Mouse (Mus musculus) spleen, postnatal 4 days (tissue): Measurements from ENCODE around the gene Dnajc6.
A peak's percentile ranks its signal among the peaks of the same experiment; 100 is the strongest.

Source experiments
- DNase-seq, 2 experiments: peaks; one replicate each; pipeline ENCODE4 v3.0.0; 2022; ENCODE audit warnings: low spot score in 2 of 2

Dnajc6 gene

GRCm38 (mm10) chr4:101642708-101643107 lies 146.3 kb downstream of the Dnajc6 start:
- no peak for DNase-seq

- no peak for DNase-seq
These were observed 146.8 kb downstream of the Dnajc6 start for GRCm38 (mm10) chr4:101643216-101643615.

GRCm38 (mm10) chr4:101646857-101647195 lies 150.4 kb downstream of the Dnajc6 start:
- no peak for DNase-seq

DNA sequence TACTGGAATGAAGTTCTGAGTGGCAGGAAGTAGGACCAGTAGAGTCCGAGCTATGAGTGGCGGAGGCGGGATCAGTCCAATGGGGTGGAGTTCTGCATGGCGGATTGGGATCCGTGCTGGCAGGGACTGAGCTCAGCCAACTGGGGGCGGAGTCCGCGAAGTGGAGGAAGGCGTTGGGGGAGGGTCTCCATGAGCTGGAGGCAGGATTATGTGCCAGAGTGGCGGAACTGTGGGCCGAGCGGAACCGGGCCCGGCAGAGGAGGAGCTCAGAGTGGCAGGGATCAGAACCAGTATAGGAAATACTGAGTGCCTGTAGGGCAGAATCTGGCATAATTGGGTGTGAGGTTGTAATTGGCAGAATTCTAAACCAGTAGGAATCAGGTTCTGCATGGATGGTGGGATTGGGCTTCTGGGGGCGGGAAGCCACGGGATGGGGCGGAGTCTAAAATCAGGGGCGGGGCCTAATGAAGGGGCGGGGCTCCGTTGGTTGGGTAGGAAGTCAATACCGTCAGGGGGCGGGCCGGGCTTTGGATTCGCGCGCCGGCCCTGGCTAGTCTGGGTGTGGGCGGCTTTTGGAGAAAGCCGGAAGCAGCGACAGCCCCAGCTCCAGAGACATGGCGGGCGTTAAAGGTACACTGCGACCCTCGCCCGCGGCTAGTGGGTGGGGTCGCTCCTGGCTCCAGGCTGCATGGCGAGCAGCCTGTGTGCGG lies 150.9 kb downstream of the Dnajc6 start, which contains the start of gene Leprot:
TSS of gene Leprot (plus strand) at position 523 of the 710 bp plus-strand sequence.
- peak; percentile 94 to 95 for DNase-seq

DNA sequence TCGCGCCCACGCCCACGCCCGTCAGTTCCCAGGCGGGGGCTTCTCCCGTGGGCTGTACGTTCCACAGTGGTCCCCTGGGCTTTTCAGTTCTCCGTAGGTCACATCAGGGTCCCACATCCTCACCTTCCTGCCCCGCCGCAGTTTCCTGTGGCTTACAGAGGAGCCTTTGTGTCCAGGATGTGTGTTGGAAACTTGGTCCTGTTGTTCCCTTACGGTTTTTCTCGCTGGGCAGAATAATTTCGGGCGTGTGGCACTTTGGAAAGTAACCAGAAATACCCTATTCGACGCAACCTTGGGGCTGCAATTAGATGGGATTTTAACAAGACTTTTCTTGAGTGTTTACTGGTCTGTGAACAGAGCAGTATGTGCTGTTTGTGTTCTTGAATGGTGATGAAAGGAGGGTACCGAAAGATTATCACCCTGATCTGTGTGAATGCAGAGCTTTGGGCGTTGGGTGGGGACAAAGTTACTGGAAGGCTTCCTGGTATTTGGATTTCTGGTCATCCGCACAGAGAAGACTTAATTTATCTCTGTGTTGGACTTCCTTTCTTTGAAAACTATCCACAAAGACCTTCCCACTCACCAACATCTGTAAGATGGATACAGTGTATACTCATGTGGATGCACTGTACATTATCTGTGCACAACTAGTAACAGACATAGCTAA lies 151.7 kb downstream of the Dnajc6 start:
- no peak for DNase-seq

GRCm38 (mm10) chr4:101648745-101649144 lies 152.3 kb downstream of the Dnajc6 start:
- no peak for DNase-seq

DNA sequence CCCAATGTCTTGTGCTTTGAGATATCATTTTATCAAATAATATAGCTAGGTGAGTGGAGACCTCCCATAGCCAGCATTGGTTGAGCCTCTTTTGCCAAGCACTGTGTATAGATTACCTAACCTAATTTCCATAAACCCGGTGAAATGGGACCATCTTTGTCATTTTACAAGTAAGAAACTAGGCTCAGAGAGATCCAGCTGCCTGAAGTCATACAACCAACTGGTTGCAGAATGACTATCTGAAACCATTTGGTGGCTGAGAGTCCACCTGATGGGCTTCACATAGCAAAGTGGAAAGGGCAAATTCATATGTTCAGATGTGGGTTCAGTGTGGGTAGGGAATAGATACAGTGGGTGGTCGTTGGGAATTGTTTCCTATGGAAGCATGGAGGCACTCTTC lies 154.5 kb downstream of the Dnajc6 start:
- no peak for DNase-seq

- DNase-seq: no peak
These were observed 157.8 kb downstream of the Dnajc6 start for GRCm38 (mm10) chr4:101654256-101654655.

GRCm38 (mm10) chr4:101654788-101655414 lies 158.5 kb downstream of the Dnajc6 start:
- DNase-seq: peak in 1 of 2 experiments; percentile 38

DNA sequence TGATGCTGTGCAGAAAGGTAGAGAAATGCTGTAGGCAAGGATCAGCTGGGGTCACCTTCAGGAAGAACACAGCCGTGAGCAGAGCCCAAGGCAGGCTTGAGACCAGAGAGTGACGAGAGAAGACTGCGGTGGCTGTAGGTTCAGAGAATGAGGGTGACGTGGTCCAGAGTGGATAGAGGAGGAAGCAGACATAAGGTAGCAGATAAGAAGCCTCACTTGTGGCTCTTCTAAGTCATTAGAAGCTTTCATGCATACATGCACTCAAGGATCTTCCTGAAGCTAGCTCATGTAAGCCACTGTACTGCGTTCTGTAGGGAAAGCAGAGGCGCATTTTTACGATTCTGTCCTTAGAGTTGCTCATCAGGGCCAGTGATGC lies 159.0 kb downstream of the Dnajc6 start:
- DNase-seq: no peak

- no peak for DNase-seq
These were observed 159.6 kb downstream of the Dnajc6 start for GRCm38 (mm10) chr4:101656056-101656455.

- DNase-seq: no peak
These were observed 160.6 kb downstream of the Dnajc6 start for GRCm38 (mm10) chr4:101656956-101657570.

DNA sequence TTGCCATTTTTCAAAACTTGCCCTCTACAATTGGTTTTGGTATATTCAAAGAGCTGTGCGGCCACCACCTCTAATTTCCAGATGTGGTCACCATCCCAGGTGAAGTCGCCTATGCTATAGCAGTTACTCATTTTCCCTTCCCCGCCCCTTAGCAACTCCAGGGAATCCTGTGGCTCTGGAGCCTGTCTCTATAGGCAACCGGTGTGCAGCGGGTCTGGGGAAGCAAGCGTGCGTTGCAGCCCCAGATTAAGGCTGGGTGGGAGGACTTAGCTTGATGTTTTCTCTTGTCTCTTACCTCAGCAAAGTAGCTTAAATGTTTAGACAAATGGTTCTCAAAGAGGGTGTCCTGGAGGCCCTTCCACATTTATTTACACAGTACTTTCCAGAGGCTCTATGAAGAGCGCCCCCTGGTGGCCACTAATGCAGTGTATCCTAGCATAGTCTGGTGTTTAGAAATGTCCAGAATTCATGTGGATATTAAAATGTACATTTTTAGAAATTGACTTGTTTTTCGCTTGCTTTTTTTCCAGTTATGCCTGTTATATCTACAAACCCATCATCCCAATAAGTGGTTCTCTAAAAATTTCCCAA lies 167.8 kb downstream of the Dnajc6 start:
- DNase-seq: peak; percentile 46 to 82

GRCm38 (mm10) chr4:101664766-101665165 lies 168.3 kb downstream of the Dnajc6 start:
- no peak for DNase-seq

GRCm38 (mm10) chr4:101669161-101669560 lies 172.7 kb downstream of the Dnajc6 start:
- no peak for DNase-seq

GRCm38 (mm10) chr4:101669811-101670210 lies 173.4 kb downstream of the Dnajc6 start:
- DNase-seq: no peak

DNA sequence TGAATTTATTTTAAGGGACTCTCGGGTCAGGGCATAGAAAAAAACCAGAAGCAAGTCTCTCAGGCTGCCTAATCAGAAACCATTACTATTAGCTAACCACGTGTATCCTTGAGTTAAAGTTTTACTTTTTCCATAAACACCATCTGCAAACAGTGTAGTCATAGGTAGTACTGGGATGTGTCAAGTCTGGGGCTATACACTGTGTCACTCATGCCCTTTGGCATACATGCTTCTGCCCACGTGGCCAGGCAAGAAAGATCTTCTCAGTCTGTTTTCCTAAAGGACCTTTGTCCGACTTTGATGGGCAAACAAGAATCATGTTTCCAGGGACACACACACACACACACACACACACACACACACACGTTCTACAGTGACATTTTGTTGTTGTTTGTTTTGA lies 178.3 kb downstream of the Dnajc6 start:
- no peak for DNase-seq

DNA sequence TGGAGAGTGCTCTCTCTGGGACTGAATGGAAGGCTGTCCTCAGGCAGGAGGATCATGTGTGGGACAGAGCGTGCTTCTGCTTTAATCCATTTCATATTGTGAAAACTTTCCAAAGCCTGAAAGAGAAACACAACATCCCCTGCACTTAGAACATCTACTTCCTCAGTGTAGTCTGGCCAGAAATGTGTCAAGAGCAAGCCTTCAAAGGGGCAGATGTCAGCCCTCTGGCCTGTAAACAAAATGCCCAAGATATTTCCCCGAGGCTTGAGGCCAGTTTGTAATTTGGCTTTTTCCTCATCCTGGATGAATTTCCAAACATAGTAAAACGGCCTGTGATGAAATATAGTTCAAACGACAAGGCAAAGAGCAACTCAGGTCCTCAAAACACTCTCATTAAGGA lies 179.3 kb downstream of the Dnajc6 start:
- DNase-seq: no peak

GRCm38 (mm10) chr4:101682620-101683019 lies 186.2 kb downstream of the Dnajc6 start:
- DNase-seq: no peak

GRCm38 (mm10) chr4:101683086-101683485 lies 186.6 kb downstream of the Dnajc6 start:
- no peak for DNase-seq

DNA sequence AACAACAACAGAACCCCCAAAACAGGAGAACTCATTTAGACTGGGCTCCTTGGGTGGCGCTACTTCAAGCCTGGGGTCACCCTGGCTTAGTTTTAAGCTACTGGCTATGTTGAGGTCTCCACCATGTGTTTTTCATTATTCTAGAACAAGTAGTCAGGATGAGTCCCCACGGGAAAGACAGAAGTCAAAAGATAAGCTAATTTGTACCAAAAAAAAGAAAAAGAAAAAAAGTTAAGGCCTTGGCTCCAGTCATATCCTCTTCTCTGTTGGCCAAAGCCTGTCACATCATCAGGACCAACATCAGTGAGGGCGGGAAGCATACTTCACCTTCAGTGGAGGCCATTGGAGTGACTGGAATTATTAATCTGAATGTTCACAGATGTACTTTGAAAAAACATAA lies 188.4 kb downstream of the Dnajc6 start:
- DNase-seq: no peak

DNA sequence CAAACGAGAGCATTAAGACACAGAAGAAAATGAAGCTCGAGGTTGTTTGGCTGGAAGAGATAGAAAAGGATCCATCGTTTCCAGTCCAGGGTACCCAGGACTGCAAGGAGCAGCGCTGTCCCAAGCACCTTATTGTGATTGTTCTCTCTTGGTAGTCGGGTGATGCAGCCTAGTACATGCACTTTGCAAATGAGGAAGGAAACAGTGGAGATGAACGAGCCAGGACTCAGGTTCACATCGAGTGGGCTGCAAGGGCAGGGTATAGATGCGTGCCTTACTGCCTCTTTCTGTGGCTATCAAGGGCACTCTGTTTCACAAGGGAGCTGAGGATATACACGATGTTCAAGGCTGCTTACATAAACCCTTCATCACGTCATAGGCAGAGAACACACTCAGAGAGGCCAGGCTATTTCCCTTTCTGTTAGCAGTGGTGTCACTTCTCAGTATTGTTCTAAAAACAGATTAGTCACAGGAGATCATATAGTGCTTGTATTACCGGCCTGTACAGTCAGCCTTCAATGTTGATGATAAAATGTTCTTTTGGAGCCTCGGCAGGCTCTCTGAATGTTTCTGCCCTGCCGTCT lies 189.9 kb downstream of the Dnajc6 start:
- DNase-seq: no peak
